Mouse (Mus musculus): ENCODE measurements around the gene Ctsll3. TPM values are rescaled to one million over a fixed set of nuclear protein-coding genes. Genes with fewer than 3 reads are reported as not detected.

Ctsll3 gene
- polyA plus RNA-seq, 1 experiment from 2014 or later: not detected

Other genes with a start within 250 kb of the Ctsll3 start
- 42.0 and 43.2 TPM in 2 replicates for gene Dapk1, start 200.9 kb downstream of the Ctsll3 start, polyA plus RNA-seq (2016; fragmentation: Nextera tagmentation; extraction: Ambion mirVana)
- not detected in 2 replicates for gene BC051665, start 16.5 kb downstream of the Ctsll3 start, polyA plus RNA-seq (2016; fragmentation: Nextera tagmentation; extraction: Ambion mirVana)
- gene 4930486L24Rik, start 61.6 kb upstream of the Ctsll3 start, polyA plus RNA-seq (2016; fragmentation: Nextera tagmentation; extraction: Ambion mirVana): 0.17 and 0.30 TPM in 2 replicates
- gene Gm49392, start 94.0 kb upstream of the Ctsll3 start, polyA plus RNA-seq (2016; fragmentation: Nextera tagmentation; extraction: Ambion mirVana): not detected in 2 replicates
- 0.96 and 2.4 TPM in 2 replicates for gene Ctla2b, start 94.6 kb upstream of the Ctsll3 start, polyA plus RNA-seq (2016; fragmentation: Nextera tagmentation; extraction: Ambion mirVana)
- gene Tpbpb, start 102.0 kb upstream of the Ctsll3 start, polyA plus RNA-seq (2016; fragmentation: Nextera tagmentation; extraction: Ambion mirVana): not detected in 2 replicates
- gene Gm49393, start 132.7 kb upstream of the Ctsll3 start, polyA plus RNA-seq (2016; fragmentation: Nextera tagmentation; extraction: Ambion mirVana): not detected in 2 replicates
- 0.64 and 1.6 TPM in 2 replicates for gene Gm49391, start 133.7 kb upstream of the Ctsll3 start, polyA plus RNA-seq (2016; fragmentation: Nextera tagmentation; extraction: Ambion mirVana)
- gene Ctla2a, start 133.8 kb upstream of the Ctsll3 start, polyA plus RNA-seq (2016; fragmentation: Nextera tagmentation; extraction: Ambion mirVana): 10.1 and 14.1 TPM in 2 replicates
- gene Tpbpa, start 139.1 kb upstream of the Ctsll3 start, polyA plus RNA-seq (2016; fragmentation: Nextera tagmentation; extraction: Ambion mirVana): not detected in 2 replicates
- gene Ctsj, start 203.1 kb upstream of the Ctsll3 start, polyA plus RNA-seq (2016; fragmentation: Nextera tagmentation; extraction: Ambion mirVana): not detected in 2 replicates
- not detected in 2 replicates for gene Ctsq, start 237.8 kb upstream of the Ctsll3 start, polyA plus RNA-seq (2016; fragmentation: Nextera tagmentation; extraction: Ambion mirVana)